Mouse (Mus musculus): Measurements from ENCODE around the gene Mrpl24. TPM values are rescaled to one million over a fixed set of nuclear protein-coding genes. Genes with fewer than 3 reads are reported as not detected.

Mrpl24 gene
- polyA plus RNA-seq, 1 experiment from 2014 or later: 61.6 TPM

GRCm38 (mm10) chr3:87903821-87904220 lies 15.5 kb upstream of the Mrpl24 start:
- peaks cover 12% of the 10 kb centered on the region for H3K4me1 ChIP-seq (ENCODE audit: insufficient read depth, low read depth, low read length)
- H3K9ac ChIP-seq (replicated peaks; ENCODE audit: low read depth): no peak overlapping the region
- H3K27ac ChIP-seq (ENCODE audit: low read length): no peak overlapping the region
- no peak for ATAC-seq
- no peak overlapping the region for H3K4me3 ChIP-seq (ENCODE audit: low read depth, low read length)
- TF ChIP-seq CTCF (IDR thresholded peaks at IDR 0.05) (no peak), EP300 (IDR thresholded peaks at IDR 0.05) (no peak)
- no peaks in the 10 kb centered on the region for H3K9me3 ChIP-seq (ENCODE audit: low read length)
- no peaks in the 10 kb centered on the region for H3K36me3 ChIP-seq (ENCODE audit: insufficient read depth, low read length)
- no peak overlapping the region for H3K4me2 ChIP-seq (replicated peaks; ENCODE audit: low read depth, low read length)
- H3K27me3 ChIP-seq (replicated peaks; ENCODE audit: insufficient read depth, low read length): no peaks in the 10 kb centered on the region
- DNase-seq (ENCODE audit: low spot score): no peak
- 63% methylated on average over 5 of the region's 5 CpGs for WGBS

GRCm38 (mm10) chr3:87905880-87906485 lies 13.3 kb upstream of the Mrpl24 start, which contains the start of gene Hdgf:
Gene Hdgf, plus strand, starts transcription at chr3:87906321.
- Histone ChIP-seq H3K4me1 (ENCODE audit: insufficient read depth, low read depth, low read length) (peaks cover 28% of the 10 kb centered on the region), H3K27me3 (replicated peaks; ENCODE audit: insufficient read depth, low read length) (no peaks in the 10 kb centered on the region), H3K9me3 (ENCODE audit: low read length) (no peaks in the 10 kb centered on the region), H3K27ac (ENCODE audit: low read length) (peak within 1 kb of the TSS; percentile 97), H3K9ac (replicated peaks; ENCODE audit: low read depth) (peak within 1 kb of the TSS; percentile 96), H3K4me2 (replicated peaks; ENCODE audit: low read depth, low read length) (peak within 1 kb of the TSS; percentile 61), H3K4me3 (ENCODE audit: low read depth, low read length) (peak within 1 kb of the TSS; percentile 99), H3K36me3 (ENCODE audit: insufficient read depth, low read length) (no peaks in the 10 kb centered on the region)
- DNase-seq (ENCODE audit: low spot score): peak; percentile 99
- peak; percentile 64 for TF ChIP-seq CTCF (IDR thresholded peaks at IDR 0.05)
- peak; percentile 20; the same call in 1 of the 2 replicates for TF ChIP-seq EP300 (IDR thresholded peaks at IDR 0.05)
- WGBS: under 1% methylated on average over 46 of the region's 57 CpGs
- ATAC-seq: peak; percentile 89

- TF ChIP-seq EP300 (IDR thresholded peaks at IDR 0.05) (no peak), CTCF (IDR thresholded peaks at IDR 0.05) (no peak)
- peak overlapping the region; percentile 97 for H3K27ac ChIP-seq (ENCODE audit: low read length)
- peak overlapping the region; percentile 61 for H3K4me2 ChIP-seq (replicated peaks; ENCODE audit: low read depth, low read length)
- peak overlapping the region; percentile 96 for H3K9ac ChIP-seq (replicated peaks; ENCODE audit: low read depth)
- under 1% methylated on average over 22 of the region's 47 CpGs for WGBS
- ATAC-seq (peak; percentile 3; the same call in 1 of the 2 replicates), DNase-seq (ENCODE audit: low spot score) (peak; percentile 40)
- H3K36me3 ChIP-seq (ENCODE audit: insufficient read depth, low read length): no peaks in the 10 kb centered on the region
- no peaks in the 10 kb centered on the region for H3K9me3 ChIP-seq (ENCODE audit: low read length)
- H3K27me3 ChIP-seq (replicated peaks; ENCODE audit: insufficient read depth, low read length): no peaks in the 10 kb centered on the region
- peak overlapping the region; percentile 99 for H3K4me3 ChIP-seq (ENCODE audit: low read depth, low read length)
- H3K4me1 ChIP-seq (ENCODE audit: insufficient read depth, low read depth, low read length): peaks cover 28% of the 10 kb centered on the region
Measured at GRCm38 (mm10) chr3:87906601-87906980, 12.7 kb upstream of the Mrpl24 start.

- peak overlapping the region; percentile 99 for H3K4me3 ChIP-seq (ENCODE audit: low read depth, low read length)
- H3K4me1 ChIP-seq (ENCODE audit: insufficient read depth, low read depth, low read length): peaks cover 28% of the 10 kb centered on the region
- TF ChIP-seq CTCF (IDR thresholded peaks at IDR 0.05) (no peak), EP300 (IDR thresholded peaks at IDR 0.05) (peak; percentile 95)
- H3K9me3 ChIP-seq (ENCODE audit: low read length): no peaks in the 10 kb centered on the region
- WGBS: under 1% methylated on average over 26 of the region's 27 CpGs
- H3K27ac ChIP-seq (ENCODE audit: low read length): peak overlapping the region; percentile 97
- no peaks in the 10 kb centered on the region for H3K27me3 ChIP-seq (replicated peaks; ENCODE audit: insufficient read depth, low read length)
- H3K4me2 ChIP-seq (replicated peaks; ENCODE audit: low read depth, low read length): peak overlapping the region; percentile 61
- peak; percentile 92 for DNase-seq (ENCODE audit: low spot score)
- ATAC-seq: peak; percentile 36
- H3K36me3 ChIP-seq (ENCODE audit: insufficient read depth, low read length): no peaks in the 10 kb centered on the region
- peak overlapping the region; percentile 96 for H3K9ac ChIP-seq (replicated peaks; ENCODE audit: low read depth)
Measured at GRCm38 (mm10) chr3:87906981-87907857, 12.1 kb upstream of the Mrpl24 start.

- DNase-seq (ENCODE audit: low spot score): peak; percentile 29
- Histone ChIP-seq H3K4me3 (ENCODE audit: low read depth, low read length) (peak overlapping the region; percentile 99), H3K9me3 (ENCODE audit: low read length) (no peaks in the 10 kb centered on the region), H3K36me3 (ENCODE audit: insufficient read depth, low read length) (no peaks in the 10 kb centered on the region), H3K27ac (ENCODE audit: low read length) (peak overlapping the region; percentile 97), H3K27me3 (replicated peaks; ENCODE audit: insufficient read depth, low read length) (no peaks in the 10 kb centered on the region), H3K4me2 (replicated peaks; ENCODE audit: low read depth, low read length) (peak overlapping the region; percentile 61), H3K9ac (replicated peaks; ENCODE audit: low read depth) (peak overlapping the region; percentile 96), H3K4me1 (ENCODE audit: insufficient read depth, low read depth, low read length) (peaks cover 28% of the 10 kb centered on the region)
- ATAC-seq: no peak
- 0% methylated on average over 1 of the region's 1 CpGs for WGBS
- no peak for TF ChIP-seq CTCF (IDR thresholded peaks at IDR 0.05)
- no peak for TF ChIP-seq EP300 (IDR thresholded peaks at IDR 0.05)
Measured at GRCm38 (mm10) chr3:87907906-87908305, 11.4 kb upstream of the Mrpl24 start.

- DNase-seq (ENCODE audit: low spot score) (peak; percentile 36), ATAC-seq (no peak)
- H3K4me1 ChIP-seq (ENCODE audit: insufficient read depth, low read depth, low read length): peaks cover 28% of the 10 kb centered on the region
- H3K4me3 ChIP-seq (ENCODE audit: low read depth, low read length): no peak overlapping the region
- H3K36me3 ChIP-seq (ENCODE audit: insufficient read depth, low read length): peaks cover 5% of the 10 kb centered on the region; the same call in 1 of the 2 replicates
- 85% methylated on average over 2 of the region's 2 CpGs for WGBS
- no peaks in the 10 kb centered on the region for H3K9me3 ChIP-seq (ENCODE audit: low read length)
- peak overlapping the region; percentile 97 for H3K27ac ChIP-seq (ENCODE audit: low read length)
- H3K27me3 ChIP-seq (replicated peaks; ENCODE audit: insufficient read depth, low read length): no peaks in the 10 kb centered on the region
- H3K4me2 ChIP-seq (replicated peaks; ENCODE audit: low read depth, low read length): peak overlapping the region; percentile 53
- no peak for TF ChIP-seq CTCF (IDR thresholded peaks at IDR 0.05)
- no peak for TF ChIP-seq EP300 (IDR thresholded peaks at IDR 0.05)
- no peak overlapping the region for H3K9ac ChIP-seq (replicated peaks; ENCODE audit: low read depth)
Measured at GRCm38 (mm10) chr3:87909381-87909780, 9.9 kb upstream of the Mrpl24 start.

Data from lung, postnatal 0 days (tissue).